Mouse (Mus musculus): ENCODE measurements around the gene Ambra1. TPM values are rescaled to one million over a fixed set of nuclear protein-coding genes. Genes with fewer than 3 reads are reported as not detected.

Gene Ambra1
- polyA plus RNA-seq, 1 experiment from 2014 or later, result 22.1 TPM

GRCm38 (mm10) chr2:91933471-91933870 is 203.5 kb downstream of the Ambra1 start:
- 30% methylated on average over 9 of the region's 9 CpGs for WGBS
- Histone ChIP-seq H3K4me1 (peaks cover 50% of the 10 kb centered on the region), H3K4me3 (replicated peaks) (no peak overlapping the region), H3K4me2 (no peak overlapping the region), H3K36me3 (replicated peaks) (peaks cover 51% of the 10 kb centered on the region), H3K9ac (peak overlapping the region; percentile 36; the same call in 1 of the 2 replicates), H3K9me3 (no peaks in the 10 kb centered on the region), H3K27ac (peak overlapping the region; percentile 94), H3K27me3 (0 out of 2 replicates have a peak, but pooled peaks cover 4% of the 10 kb centered on the region)
- ATAC-seq (ENCODE audit: low FRiP score), result no peak

GRCm38 (mm10) chr2:91934016-91934415 is 204.1 kb downstream of the Ambra1 start:
- no peak for ATAC-seq (ENCODE audit: low FRiP score)
- Histone ChIP-seq H3K9ac (no peak overlapping the region), H3K4me3 (replicated peaks) (no peak overlapping the region), H3K27ac (0 out of 2 replicates have a peak overlapping the region, but pooled peaks have one; percentile 94), H3K4me2 (no peak overlapping the region), H3K27me3 (0 out of 2 replicates have a peak, but pooled peaks cover under 1% of the 10 kb centered on the region), H3K36me3 (replicated peaks) (peaks cover 51% of the 10 kb centered on the region), H3K4me1 (peaks cover 49% of the 10 kb centered on the region), H3K9me3 (no peaks in the 10 kb centered on the region)
- WGBS, result 69% methylated on average over 8 of the region's 8 CpGs

GRCm38 (mm10) chr2:91934826-91935525 is 205.0 kb downstream of the Ambra1 start:
- Histone ChIP-seq H3K9me3 (no peaks in the 10 kb centered on the region), H3K9ac (no peak overlapping the region), H3K27me3 (no peaks in the 10 kb centered on the region), H3K4me2 (no peak overlapping the region), H3K27ac (no peak overlapping the region), H3K36me3 (replicated peaks) (peaks cover 58% of the 10 kb centered on the region), H3K4me3 (replicated peaks) (no peak overlapping the region), H3K4me1 (peaks cover 40% of the 10 kb centered on the region)
- WGBS, result 89% methylated on average over 9 of the region's 9 CpGs
- ATAC-seq (ENCODE audit: low FRiP score), result no peak

DNA sequence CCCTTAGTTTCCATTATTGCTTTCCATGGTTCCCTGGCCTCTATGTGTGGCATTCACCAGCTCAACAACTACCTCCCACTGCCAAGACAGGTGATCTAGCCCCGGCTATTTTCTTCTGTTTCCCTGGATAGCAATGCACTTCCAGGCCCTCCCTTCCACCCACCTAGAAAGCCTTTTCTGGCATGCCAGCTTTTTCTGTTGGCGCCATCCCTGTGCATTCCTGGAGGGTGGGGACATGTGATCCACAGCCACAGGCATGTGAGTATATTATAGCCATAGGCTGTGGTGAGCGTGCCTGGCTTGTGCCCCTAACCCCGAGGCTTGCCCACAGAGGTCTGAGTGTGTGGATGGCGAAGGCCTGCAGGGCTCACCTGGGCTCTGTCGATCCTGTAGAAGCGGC is 206.2 kb downstream of the Ambra1 start:
- Histone ChIP-seq H3K27ac (no peak overlapping the region), H3K36me3 (replicated peaks) (peaks cover 59% of the 10 kb centered on the region), H3K4me3 (replicated peaks) (no peak overlapping the region), H3K4me1 (peaks cover 30% of the 10 kb centered on the region), H3K4me2 (no peak overlapping the region), H3K27me3 (no peaks in the 10 kb centered on the region), H3K9ac (no peak overlapping the region), H3K9me3 (no peaks in the 10 kb centered on the region)
- no peak for ATAC-seq (ENCODE audit: low FRiP score)
- 93% methylated on average over 7 of the region's 7 CpGs for WGBS

DNA sequence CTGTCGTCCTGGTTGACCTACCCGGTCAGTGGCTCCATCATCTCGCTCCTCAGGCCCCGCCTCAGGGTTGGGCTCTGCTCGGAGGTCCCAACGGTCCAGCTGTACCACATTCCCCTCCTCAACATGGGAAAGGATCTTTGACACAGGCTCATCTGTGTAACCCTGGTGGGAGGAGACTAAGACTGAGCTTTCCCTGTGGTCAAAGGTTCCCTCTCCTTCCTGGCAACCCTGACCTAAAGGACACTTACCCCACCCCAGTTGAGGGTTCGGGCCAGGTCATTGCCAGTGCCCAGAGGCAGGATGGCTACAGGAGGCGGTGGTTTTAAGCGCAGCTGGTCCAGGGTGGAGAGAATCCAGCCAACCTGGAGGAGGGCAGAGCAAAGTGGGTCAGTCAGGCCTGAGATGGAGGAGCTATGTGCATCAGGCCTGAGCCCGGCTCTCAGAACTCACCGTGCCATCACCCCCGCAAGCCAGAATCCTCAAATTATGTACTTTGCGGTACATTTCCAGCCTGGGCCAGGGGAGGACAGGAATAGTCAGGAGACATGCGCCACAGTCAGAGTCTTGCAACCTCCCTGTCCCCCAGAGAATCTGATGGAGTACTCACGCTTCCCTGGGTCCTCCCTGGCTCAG is 209.5 kb downstream of the Ambra1 start:
- Histone ChIP-seq H3K4me2 (no peak overlapping the region), H3K27me3 (no peaks in the 10 kb centered on the region), H3K4me3 (replicated peaks) (no peak overlapping the region), H3K36me3 (replicated peaks) (peaks cover 53% of the 10 kb centered on the region), H3K9me3 (no peaks in the 10 kb centered on the region), H3K9ac (no peak overlapping the region), H3K4me1 (peaks cover 7% of the 10 kb centered on the region; the same call in 1 of the 2 replicates), H3K27ac (no peak overlapping the region)
- 86% methylated on average over 15 of the region's 15 CpGs for WGBS
- no peak for ATAC-seq (ENCODE audit: low FRiP score)

DNA sequence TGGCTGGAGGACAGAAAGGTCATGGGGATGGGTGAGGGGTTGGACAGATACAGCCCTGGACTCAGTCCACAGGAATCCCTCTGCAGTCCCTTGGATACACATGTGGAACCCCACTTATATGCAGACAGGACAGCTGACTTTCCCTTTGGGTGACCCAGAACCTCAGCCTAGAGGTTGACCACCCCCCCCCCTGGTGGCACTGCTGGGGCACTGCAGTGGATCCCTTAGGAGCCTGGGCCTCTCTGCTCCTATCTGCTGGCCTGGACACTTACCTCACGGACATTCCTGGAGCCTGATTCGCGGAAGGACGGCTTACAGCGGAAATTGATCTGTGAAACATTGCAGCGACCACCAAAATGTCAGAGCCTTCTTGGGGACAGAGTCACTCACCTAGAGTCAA is 212.4 kb downstream of the Ambra1 start:
- Histone ChIP-seq H3K4me3 (replicated peaks) (no peak overlapping the region), H3K9ac (no peak overlapping the region), H3K4me2 (no peak overlapping the region), H3K27ac (no peak overlapping the region), H3K9me3 (no peaks in the 10 kb centered on the region), H3K4me1 (peaks cover 14% of the 10 kb centered on the region), H3K27me3 (no peaks in the 10 kb centered on the region), H3K36me3 (replicated peaks) (peaks cover 27% of the 10 kb centered on the region)
- 74% methylated on average over 6 of the region's 6 CpGs for WGBS
- ATAC-seq (ENCODE audit: low FRiP score), result no peak

DNA sequence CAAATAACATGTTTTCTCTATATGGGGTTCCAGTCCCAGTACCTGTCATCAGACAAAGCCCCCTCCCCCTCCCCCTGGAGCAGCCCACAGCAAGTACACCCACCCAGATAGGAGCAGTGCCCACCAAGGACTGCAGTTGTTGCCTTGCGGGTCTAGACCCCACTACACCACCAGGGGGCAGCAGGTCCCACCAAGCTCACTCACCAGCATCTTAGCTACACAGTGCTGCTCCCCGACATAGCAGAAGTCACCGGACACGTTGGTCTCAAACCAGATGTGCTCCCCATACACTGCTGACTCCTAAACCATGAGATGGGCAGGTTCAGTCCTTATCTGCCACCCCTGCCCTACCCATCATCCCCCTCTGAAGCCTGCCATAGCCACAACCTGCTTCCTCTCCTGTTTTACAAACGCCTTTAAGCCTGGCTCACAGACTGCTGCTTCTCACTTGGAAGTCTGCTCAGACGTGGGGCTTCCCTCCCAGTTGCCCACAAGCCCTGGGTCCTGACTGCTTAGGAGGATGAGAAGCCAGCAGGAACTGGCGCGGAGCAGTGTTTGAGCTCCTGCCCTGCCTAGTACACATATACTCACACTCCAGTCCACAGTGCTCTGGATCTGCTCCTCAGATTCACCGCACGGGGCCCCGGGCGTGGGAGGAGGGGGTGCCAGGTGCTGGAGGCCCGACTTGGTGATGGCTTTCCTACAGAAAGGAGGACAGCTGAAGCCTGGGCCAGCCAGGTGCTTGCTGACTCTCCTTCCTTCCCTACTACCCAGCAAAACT is 214.4 kb downstream of the Ambra1 start:
- Histone ChIP-seq H3K9me3 (no peaks in the 10 kb centered on the region), H3K4me2 (no peak overlapping the region), H3K27ac (no peak overlapping the region), H3K9ac (no peak overlapping the region), H3K4me1 (peaks cover 33% of the 10 kb centered on the region), H3K27me3 (no peaks in the 10 kb centered on the region), H3K36me3 (replicated peaks) (peaks cover 7% of the 10 kb centered on the region; the same call in 1 of the 2 replicates), H3K4me3 (replicated peaks) (no peak overlapping the region)
- peak; percentile 74 for ATAC-seq (ENCODE audit: low FRiP score)
- 45% methylated on average over 13 of the region's 13 CpGs for WGBS

DNA sequence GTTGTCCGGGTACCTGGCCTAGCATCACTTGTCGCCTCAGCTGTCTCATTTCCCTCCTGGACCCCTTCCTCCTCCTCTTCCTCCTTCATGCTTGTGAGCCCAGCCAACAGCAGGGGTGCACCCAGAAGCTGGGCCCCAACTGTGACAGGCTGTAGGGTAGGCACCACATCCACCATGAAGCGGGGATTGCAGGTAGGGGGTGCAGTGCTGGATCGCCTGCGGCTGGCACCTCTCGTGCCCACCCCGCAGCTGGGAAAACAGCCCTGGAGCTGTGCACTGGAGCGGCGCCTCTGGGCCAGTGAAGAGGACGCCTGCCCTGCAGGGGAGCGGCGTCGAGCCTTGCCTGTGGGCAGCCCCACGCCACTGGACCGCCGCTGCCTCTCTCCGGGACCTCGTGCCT is 215.5 kb downstream of the Ambra1 start, which contains the start of gene Gm9821:
Gm9821 (plus strand) TSS at position 221 of the 400 bp plus-strand sequence.
- no peak for ATAC-seq (ENCODE audit: low FRiP score)
- no peak within 1 kb of the TSS for H3K4me2 ChIP-seq
- no peaks in the 10 kb centered on the region for H3K9me3 ChIP-seq
- H3K4me1 ChIP-seq, result peaks cover 44% of the 10 kb centered on the region
- no peak within 1 kb of the TSS for H3K27ac ChIP-seq
- H3K9ac ChIP-seq, result no peak within 1 kb of the TSS
- H3K4me3 ChIP-seq (replicated peaks), result no peak within 1 kb of the TSS
- H3K36me3 ChIP-seq (replicated peaks), result no peaks in the 10 kb centered on the region
- no peaks in the 10 kb centered on the region for H3K27me3 ChIP-seq
- WGBS, result 84% methylated on average over 18 of the region's 18 CpGs

DNA sequence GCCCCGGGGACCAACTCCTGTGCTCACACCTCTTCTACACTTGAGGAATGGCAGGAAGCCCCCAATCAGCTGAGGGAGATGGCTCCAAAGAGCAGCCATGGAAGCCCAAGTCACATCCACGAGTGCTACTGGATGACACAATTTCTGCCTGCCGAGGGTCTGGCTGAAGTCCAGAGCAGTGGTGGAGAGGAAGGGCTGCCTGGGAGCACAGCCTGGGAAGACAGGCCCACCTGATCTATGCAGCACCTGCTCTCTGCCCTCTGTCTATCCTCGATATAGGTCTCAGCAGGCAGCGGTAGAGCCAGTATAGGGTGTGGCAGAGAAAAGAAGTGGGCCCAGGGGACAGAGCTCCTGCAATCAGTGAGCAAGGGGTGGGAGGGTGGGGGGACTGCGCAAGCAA is 216.9 kb downstream of the Ambra1 start:
- no peaks in the 10 kb centered on the region for H3K9me3 ChIP-seq
- peak overlapping the region; percentile 54; the same call in 1 of the 2 replicates for H3K27ac ChIP-seq
- no peak overlapping the region for H3K4me2 ChIP-seq
- H3K4me3 ChIP-seq (replicated peaks), result no peak overlapping the region
- no peak for ATAC-seq (ENCODE audit: low FRiP score)
- H3K27me3 ChIP-seq, result no peaks in the 10 kb centered on the region
- H3K36me3 ChIP-seq (replicated peaks), result no peaks in the 10 kb centered on the region
- H3K4me1 ChIP-seq, result peaks cover 49% of the 10 kb centered on the region
- 78% methylated on average over 6 of the region's 6 CpGs for WGBS
- H3K9ac ChIP-seq, result no peak overlapping the region

DNA sequence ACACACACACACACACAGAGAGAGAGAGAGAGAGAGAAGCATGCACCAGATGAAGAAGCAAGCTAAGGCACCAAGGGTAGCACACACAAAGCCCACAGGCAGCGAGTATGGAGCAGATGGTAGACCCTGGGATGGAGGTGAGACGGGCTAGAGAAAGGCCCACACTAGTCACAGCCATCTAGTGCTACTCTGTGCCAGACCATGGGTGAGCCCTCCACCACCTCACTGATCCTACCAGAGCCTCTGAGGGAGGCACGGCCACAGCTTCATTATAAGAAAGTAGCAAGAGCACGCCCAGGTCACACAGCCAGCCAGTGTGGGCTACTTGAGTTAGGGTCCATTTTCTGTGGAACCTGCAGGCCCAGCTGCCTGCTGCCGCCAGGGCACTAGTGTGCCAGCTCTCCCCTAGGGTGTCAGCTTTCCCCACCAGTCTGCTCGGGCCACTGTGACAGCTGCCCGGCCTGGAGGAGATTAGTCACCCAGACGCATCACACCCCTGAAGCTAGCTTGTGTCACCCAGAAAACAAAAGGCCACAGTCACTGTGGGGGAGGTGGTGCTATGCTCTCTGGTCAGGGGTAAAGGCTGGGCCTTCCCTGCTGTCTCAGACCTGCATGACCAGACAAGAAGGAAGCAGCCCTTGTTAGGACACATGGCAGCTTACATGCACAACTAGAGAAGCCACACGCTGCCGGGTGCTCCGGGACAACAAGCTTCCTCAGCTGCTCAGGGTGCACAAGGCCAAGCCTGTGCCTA is 217.6 kb downstream of the Ambra1 start:
- 50% methylated on average over 11 of the region's 11 CpGs for WGBS

GRCm38 (mm10) chr2:91948151-91948509 is 218.2 kb downstream of the Ambra1 start:
- no peak overlapping the region for H3K9ac ChIP-seq
- peaks cover 49% of the 10 kb centered on the region for H3K4me1 ChIP-seq
- ATAC-seq (ENCODE audit: low FRiP score), result no peak

More for the DNA sequence above, 217.6 kb downstream of the Ambra1 start:
- Histone ChIP-seq H3K9ac (no peak overlapping the region), H3K4me3 (replicated peaks) (no peak overlapping the region), H3K9me3 (no peaks in the 10 kb centered on the region), H3K36me3 (replicated peaks) (no peaks in the 10 kb centered on the region), H3K4me2 (no peak overlapping the region), H3K27me3 (no peaks in the 10 kb centered on the region), H3K4me1 (peaks cover 49% of the 10 kb centered on the region), H3K27ac (peak overlapping the region; percentile 54)
- 0 out of 2 replicates have a peak, but pooled peaks have one; percentile 18 for ATAC-seq (ENCODE audit: low FRiP score)

More at GRCm38 (mm10) chr2:91948151-91948509, 218.2 kb downstream of the Ambra1 start:
- H3K27ac ChIP-seq, result peak overlapping the region; percentile 54
- H3K4me3 ChIP-seq (replicated peaks), result no peak overlapping the region
- H3K36me3 ChIP-seq (replicated peaks), result no peaks in the 10 kb centered on the region
- H3K9me3 ChIP-seq, result no peaks in the 10 kb centered on the region
- no peak overlapping the region for H3K4me2 ChIP-seq
- H3K27me3 ChIP-seq, result no peaks in the 10 kb centered on the region
- 83% methylated on average over 6 of the region's 6 CpGs for WGBS

Measured in forebrain, embryonic 12.5 days (tissue).